Mouse (Mus musculus): Measurements from ENCODE around the gene T2. TPM values are rescaled to one million over a fixed set of nuclear protein-coding genes. Genes with fewer than 3 reads are reported as not detected.

Gene T2
- polyA plus RNA-seq, 1 experiment from 2014 or later: 0.96 TPM

DNA sequence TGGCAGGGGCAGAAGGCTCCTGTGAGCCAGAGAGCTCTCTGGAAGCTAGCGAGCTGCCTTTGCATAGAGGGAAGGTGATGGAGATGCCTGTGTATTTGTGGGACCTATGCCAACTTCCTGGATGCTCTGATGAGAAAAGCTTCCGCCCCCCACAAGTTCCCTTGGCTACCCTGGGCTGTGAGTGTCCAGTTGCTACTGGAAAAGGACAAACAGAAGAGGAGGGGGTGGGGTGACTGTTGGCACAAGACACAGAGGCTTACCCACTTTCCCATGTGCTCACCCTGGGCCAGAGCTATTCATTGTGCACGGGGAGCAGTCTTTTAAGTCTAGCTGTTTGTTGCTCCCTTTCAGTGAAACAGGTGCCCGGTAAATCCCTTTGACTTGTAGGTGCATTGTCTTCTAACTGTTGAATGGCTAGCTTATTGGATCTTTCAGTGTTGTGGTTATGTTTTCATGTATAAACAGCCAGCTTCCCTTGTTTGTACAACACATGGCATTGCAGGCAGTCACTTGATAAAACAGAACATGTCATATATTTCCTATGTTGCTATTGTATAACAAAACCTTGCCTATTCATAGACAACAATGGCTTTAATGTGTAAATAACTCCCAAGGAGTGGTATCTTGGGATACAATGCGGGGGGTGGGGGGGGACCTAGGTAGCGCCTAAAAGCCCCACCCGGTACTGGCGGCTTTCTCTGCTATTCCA lies 16.0 kb upstream of the T2 start:
- 12% methylated on average over 8 of the region's 8 CpGs for WGBS
- H3K9me3 ChIP-seq (ENCODE audit: control insufficient read depth, low read length): no peaks in the 10 kb centered on the region
- H3K4me3 ChIP-seq (ENCODE audit: low read depth, low read length): peak overlapping the region; percentile 76
- H3K27ac ChIP-seq (ENCODE audit: low read depth, low read length): peak overlapping the region; percentile 80
- H3K4me2 ChIP-seq (ENCODE audit: low read depth, low read length): peak overlapping the region; percentile 94
- 0 out of 2 replicates have a peak, but pooled peaks cover 3% of the 10 kb centered on the region for H3K27me3 ChIP-seq (ENCODE audit: control insufficient read depth, insufficient read depth, low read length)
- no peak; the same call in none of the 2 replicates for ATAC-seq (ENCODE audit: low read depth)
- peak overlapping the region; percentile 97 for H3K9ac ChIP-seq (replicated peaks; ENCODE audit: low read depth, low read length)
- peaks cover 14% of the 10 kb centered on the region for H3K4me1 ChIP-seq (ENCODE audit: control insufficient read depth, insufficient read depth, low read length)
- H3K36me3 ChIP-seq (ENCODE audit: control insufficient read depth, insufficient read depth, low read length): no peaks in the 10 kb centered on the region

DNA sequence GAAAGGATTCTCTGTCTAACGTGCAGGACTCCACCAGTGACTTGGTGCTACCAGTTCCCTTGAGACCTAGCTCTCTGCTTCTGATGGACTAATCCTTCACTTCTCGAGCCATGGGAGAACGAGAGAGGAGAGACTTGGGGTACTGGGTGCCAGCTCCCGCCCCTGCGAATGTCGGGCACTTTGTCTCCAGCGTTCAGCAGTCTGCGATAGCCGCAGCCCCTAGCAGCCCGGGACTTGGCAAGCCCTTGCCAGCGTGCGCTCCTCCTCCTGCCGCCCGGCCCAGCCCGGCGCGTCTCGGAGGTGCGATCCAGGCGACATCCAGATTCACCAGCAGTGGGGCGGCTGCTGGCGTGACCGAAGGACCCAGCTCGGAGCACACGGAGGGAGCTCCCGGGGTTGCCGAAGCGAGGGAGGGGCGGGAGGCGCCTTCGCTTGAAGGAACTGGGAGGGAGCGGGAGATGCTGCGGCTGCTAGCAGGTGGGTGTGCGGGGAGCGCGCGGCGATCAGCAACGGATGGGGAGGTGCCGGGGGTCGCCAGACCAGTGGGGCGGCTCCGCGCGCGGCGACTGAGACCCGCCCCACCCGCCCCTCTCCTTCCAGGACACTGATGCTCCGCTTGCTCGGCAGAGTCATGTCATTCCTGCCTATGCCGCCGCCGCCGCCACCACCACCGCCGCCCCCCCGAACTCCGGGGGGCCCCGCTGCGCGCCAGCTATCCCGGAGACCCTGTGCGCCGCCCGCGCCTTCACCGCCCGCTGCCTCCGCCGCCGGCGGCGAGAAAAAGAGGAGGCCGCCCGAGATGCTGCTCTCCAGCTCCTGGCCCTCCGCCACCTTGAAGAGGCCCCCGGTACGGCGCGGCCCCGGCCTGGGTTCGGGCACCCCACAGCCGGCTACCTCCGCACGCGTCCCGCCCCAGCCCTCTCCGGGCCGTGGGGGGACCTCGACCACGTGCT lies 15.1 kb upstream of the T2 start:
- no peaks in the 10 kb centered on the region for H3K9me3 ChIP-seq (ENCODE audit: control insufficient read depth, low read length)
- peaks cover 14% of the 10 kb centered on the region for H3K4me1 ChIP-seq (ENCODE audit: control insufficient read depth, insufficient read depth, low read length)
- peak; percentile 86 for ATAC-seq (ENCODE audit: low read depth)
- peak overlapping the region; percentile 80 for H3K27ac ChIP-seq (ENCODE audit: low read depth, low read length)
- H3K36me3 ChIP-seq (ENCODE audit: control insufficient read depth, insufficient read depth, low read length): no peaks in the 10 kb centered on the region
- H3K4me2 ChIP-seq (ENCODE audit: low read depth, low read length): peak overlapping the region; percentile 94
- 1% methylated on average over 55 of the region's 92 CpGs for WGBS
- peak overlapping the region; percentile 76 for H3K4me3 ChIP-seq (ENCODE audit: low read depth, low read length)
- peak overlapping the region; percentile 97 for H3K9ac ChIP-seq (replicated peaks; ENCODE audit: low read depth, low read length)
- H3K27me3 ChIP-seq (ENCODE audit: control insufficient read depth, insufficient read depth, low read length): 0 out of 2 replicates have a peak, but pooled peaks cover 3% of the 10 kb centered on the region

GRCm38 (mm10) chr17:8341360-8341963 lies 14.3 kb upstream of the T2 start:
- peak; percentile 50 for ATAC-seq (ENCODE audit: low read depth)
- H3K27me3 ChIP-seq (ENCODE audit: control insufficient read depth, insufficient read depth, low read length): 0 out of 2 replicates have a peak, but pooled peaks cover 3% of the 10 kb centered on the region
- H3K4me3 ChIP-seq (ENCODE audit: low read depth, low read length): peak overlapping the region; percentile 76
- H3K36me3 ChIP-seq (ENCODE audit: control insufficient read depth, insufficient read depth, low read length): no peaks in the 10 kb centered on the region
- H3K9me3 ChIP-seq (ENCODE audit: control insufficient read depth, low read length): no peaks in the 10 kb centered on the region
- peaks cover 14% of the 10 kb centered on the region for H3K4me1 ChIP-seq (ENCODE audit: control insufficient read depth, insufficient read depth, low read length)
- peak overlapping the region; percentile 80 for H3K27ac ChIP-seq (ENCODE audit: low read depth, low read length)
- WGBS: 9% methylated on average over 41 of the region's 46 CpGs
- H3K4me2 ChIP-seq (ENCODE audit: low read depth, low read length): peak overlapping the region; percentile 94
- peak overlapping the region; percentile 97 for H3K9ac ChIP-seq (replicated peaks; ENCODE audit: low read depth, low read length)

- Histone ChIP-seq H3K4me1 (ENCODE audit: control insufficient read depth, insufficient read depth, low read length) (peaks cover 14% of the 10 kb centered on the region), H3K36me3 (ENCODE audit: control insufficient read depth, insufficient read depth, low read length) (no peaks in the 10 kb centered on the region), H3K27ac (ENCODE audit: low read depth, low read length) (no peak overlapping the region), H3K9ac (replicated peaks; ENCODE audit: low read depth, low read length) (no peak overlapping the region), H3K4me2 (ENCODE audit: low read depth, low read length) (peak overlapping the region; percentile 94), H3K9me3 (ENCODE audit: control insufficient read depth, low read length) (no peaks in the 10 kb centered on the region), H3K4me3 (ENCODE audit: low read depth, low read length) (no peak overlapping the region), H3K27me3 (ENCODE audit: control insufficient read depth, insufficient read depth, low read length) (0 out of 2 replicates have a peak, but pooled peaks cover 3% of the 10 kb centered on the region)
- 45% methylated on average over 5 of the region's 5 CpGs for WGBS
- no peak for ATAC-seq (ENCODE audit: low read depth)
These were observed 13.1 kb upstream of the T2 start for GRCm38 (mm10) chr17:8342706-8343105.

GRCm38 (mm10) chr17:8343416-8343815 lies 12.4 kb upstream of the T2 start:
- Histone ChIP-seq H3K9ac (replicated peaks; ENCODE audit: low read depth, low read length) (no peak overlapping the region), H3K27me3 (ENCODE audit: control insufficient read depth, insufficient read depth, low read length) (0 out of 2 replicates have a peak, but pooled peaks cover 3% of the 10 kb centered on the region), H3K4me2 (ENCODE audit: low read depth, low read length) (0 out of 2 replicates have a peak overlapping the region, but pooled peaks have one; percentile 6), H3K36me3 (ENCODE audit: control insufficient read depth, insufficient read depth, low read length) (no peaks in the 10 kb centered on the region), H3K4me3 (ENCODE audit: low read depth, low read length) (no peak overlapping the region), H3K9me3 (ENCODE audit: control insufficient read depth, low read length) (no peaks in the 10 kb centered on the region), H3K27ac (ENCODE audit: low read depth, low read length) (no peak overlapping the region), H3K4me1 (ENCODE audit: control insufficient read depth, insufficient read depth, low read length) (peaks cover 14% of the 10 kb centered on the region)
- 72% methylated on average over 6 of the region's 6 CpGs for WGBS
- no peak for ATAC-seq (ENCODE audit: low read depth)

- H3K9ac ChIP-seq (replicated peaks; ENCODE audit: low read depth, low read length): no peak overlapping the region
- ATAC-seq (ENCODE audit: low read depth): no peak
- no peak overlapping the region for H3K4me3 ChIP-seq (ENCODE audit: low read depth, low read length)
- H3K27ac ChIP-seq (ENCODE audit: low read depth, low read length): no peak overlapping the region
- H3K27me3 ChIP-seq (ENCODE audit: control insufficient read depth, insufficient read depth, low read length): no peaks in the 10 kb centered on the region
- 76% methylated on average over 5 of the region's 5 CpGs for WGBS
- H3K36me3 ChIP-seq (ENCODE audit: control insufficient read depth, insufficient read depth, low read length): no peaks in the 10 kb centered on the region
- H3K4me1 ChIP-seq (ENCODE audit: control insufficient read depth, insufficient read depth, low read length): no peaks in the 10 kb centered on the region
- no peak overlapping the region for H3K4me2 ChIP-seq (ENCODE audit: low read depth, low read length)
- no peaks in the 10 kb centered on the region for H3K9me3 ChIP-seq (ENCODE audit: control insufficient read depth, low read length)
These were observed 8.0 kb upstream of the T2 start for GRCm38 (mm10) chr17:8347765-8348285.

DNA sequence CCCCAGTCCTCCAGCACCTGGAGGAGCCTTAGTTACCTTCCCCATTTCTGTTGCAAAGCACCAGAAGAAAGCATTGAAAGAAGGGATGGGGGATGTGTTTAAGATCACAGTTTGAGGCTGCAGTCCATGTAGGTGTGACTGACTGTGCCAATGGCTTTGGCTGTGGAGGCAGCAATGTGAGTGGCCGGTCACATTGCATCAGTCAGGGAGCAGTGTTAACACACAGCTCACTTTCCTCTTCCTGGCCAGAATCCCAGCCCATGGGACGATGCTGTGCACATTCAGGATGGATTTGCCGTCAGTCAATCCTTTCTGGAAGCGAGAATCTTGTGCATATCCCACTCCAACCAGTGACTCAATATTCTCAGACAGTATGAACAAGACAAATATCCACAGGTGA lies 6.9 kb upstream of the T2 start:
- Histone ChIP-seq H3K27ac (ENCODE audit: low read depth, low read length) (no peak overlapping the region), H3K27me3 (ENCODE audit: control insufficient read depth, insufficient read depth, low read length) (no peaks in the 10 kb centered on the region), H3K4me3 (ENCODE audit: low read depth, low read length) (no peak overlapping the region), H3K4me2 (ENCODE audit: low read depth, low read length) (no peak overlapping the region), H3K9ac (replicated peaks; ENCODE audit: low read depth, low read length) (no peak overlapping the region), H3K36me3 (ENCODE audit: control insufficient read depth, insufficient read depth, low read length) (no peaks in the 10 kb centered on the region), H3K9me3 (ENCODE audit: control insufficient read depth, low read length) (no peaks in the 10 kb centered on the region), H3K4me1 (ENCODE audit: control insufficient read depth, insufficient read depth, low read length) (no peaks in the 10 kb centered on the region)
- 88% methylated on average over 4 of the region's 4 CpGs for WGBS
- no peak for ATAC-seq (ENCODE audit: low read depth)

GRCm38 (mm10) chr17:8351088-8351487 lies 4.7 kb upstream of the T2 start:
- Histone ChIP-seq H3K27ac (ENCODE audit: low read depth, low read length) (no peak overlapping the region), H3K4me1 (ENCODE audit: control insufficient read depth, insufficient read depth, low read length) (no peaks in the 10 kb centered on the region), H3K27me3 (ENCODE audit: control insufficient read depth, insufficient read depth, low read length) (no peaks in the 10 kb centered on the region), H3K36me3 (ENCODE audit: control insufficient read depth, insufficient read depth, low read length) (no peaks in the 10 kb centered on the region), H3K9ac (replicated peaks; ENCODE audit: low read depth, low read length) (no peak overlapping the region), H3K4me2 (ENCODE audit: low read depth, low read length) (no peak overlapping the region), H3K4me3 (ENCODE audit: low read depth, low read length) (no peak overlapping the region), H3K9me3 (ENCODE audit: control insufficient read depth, low read length) (no peaks in the 10 kb centered on the region)
- 35% methylated on average over 7 of the region's 7 CpGs for WGBS
- no peak for ATAC-seq (ENCODE audit: low read depth)
